Mouse (Mus musculus) lung, postnatal 4 days (tissue): ENCODE measurements around the gene Mmel1.
A peak's percentile ranks its signal among the peaks of the same experiment; 100 is the strongest.

Source experiments
- DNase-seq, 2 experiments: peaks; one replicate each; pipeline ENCODE4 v3.0.0; 2021

Gene Mmel1

DNA sequence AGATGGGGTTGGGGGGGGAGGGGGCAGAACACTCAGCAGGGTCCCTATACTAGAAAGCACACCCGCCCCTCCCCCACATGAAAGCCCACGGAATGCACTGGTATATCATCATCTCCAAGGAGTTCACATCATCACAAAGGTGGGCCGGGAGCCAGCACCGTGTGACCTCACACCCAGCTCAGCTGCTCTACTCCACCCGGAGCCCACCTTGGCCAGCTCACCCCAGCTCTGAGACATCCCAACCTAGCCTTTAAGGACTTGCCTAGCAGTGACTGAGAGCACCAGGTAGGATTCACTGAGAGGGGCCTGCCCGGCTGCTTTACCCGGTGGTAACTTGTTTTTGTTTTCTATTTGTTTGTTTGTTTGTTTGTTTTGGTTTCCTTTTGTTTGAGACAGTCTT is at the start of gene Mmel1:
TSS of gene Mmel1 (plus strand) at position 146 of the 400 bp plus-strand sequence.
- DNase-seq, result peak in 1 of 2 experiments; percentile 17

DNA sequence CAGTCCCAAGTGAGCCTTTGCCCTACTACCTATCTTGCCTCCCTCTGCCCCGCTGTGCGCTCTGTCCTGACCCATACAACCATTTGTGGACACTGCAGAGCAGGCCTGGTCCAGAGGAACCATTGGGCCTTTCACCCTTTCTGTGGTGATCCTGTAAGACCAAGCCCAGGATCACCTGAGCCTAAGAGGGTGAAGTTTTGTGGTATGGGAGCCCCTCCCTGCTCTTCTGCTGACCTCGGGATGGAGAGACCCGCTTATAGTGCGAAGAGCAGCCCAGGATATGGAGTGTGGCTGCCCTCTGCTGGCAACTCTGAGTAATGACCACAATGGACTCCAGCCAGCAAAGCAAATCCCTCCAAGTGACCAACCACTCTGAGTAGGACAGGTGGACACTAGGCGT is 43.7 kb upstream of the Mmel1 start:
- peak; percentile 58 to 68 for DNase-seq

DNA sequence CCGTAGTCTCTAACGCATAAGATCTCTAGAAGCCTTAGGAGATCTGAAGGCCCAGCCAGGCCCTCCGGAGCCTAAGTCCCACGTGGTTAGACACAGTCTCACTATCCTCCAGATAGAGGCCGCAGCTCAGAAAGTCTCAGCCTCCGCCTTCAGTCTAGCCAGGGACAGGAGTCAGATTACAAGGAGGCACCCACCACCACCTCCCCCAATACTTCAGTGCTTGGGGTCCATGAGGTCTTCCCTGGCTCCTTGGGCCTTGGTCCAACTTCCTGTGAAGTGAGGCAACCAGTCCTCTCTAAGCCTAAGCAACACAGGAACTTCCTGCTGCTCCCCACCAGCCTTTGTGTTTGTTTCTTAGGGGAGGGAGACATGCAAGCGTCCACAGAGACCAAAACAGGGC is 43.2 kb upstream of the Mmel1 start:
- no peak for DNase-seq

DNA sequence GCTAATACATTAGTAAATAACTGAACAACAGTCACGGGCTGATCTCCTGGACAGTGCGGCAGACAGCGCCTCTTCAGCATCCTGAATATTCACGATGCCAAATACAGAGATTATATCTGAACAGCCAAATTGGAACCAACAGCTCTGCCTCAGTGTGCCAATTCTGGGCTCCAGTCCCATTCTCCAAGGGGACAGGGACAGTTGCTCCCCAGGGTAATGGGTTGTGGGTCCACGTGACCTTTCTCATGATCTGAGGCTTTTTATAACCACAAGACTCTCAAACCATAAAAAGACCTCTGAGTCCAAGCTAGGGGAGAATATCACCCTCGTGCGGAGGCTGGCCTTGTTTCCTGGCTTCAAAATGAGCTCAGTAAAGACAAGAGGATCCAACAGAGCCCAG is 42.2 kb upstream of the Mmel1 start:
- DNase-seq, result no peak

DNA sequence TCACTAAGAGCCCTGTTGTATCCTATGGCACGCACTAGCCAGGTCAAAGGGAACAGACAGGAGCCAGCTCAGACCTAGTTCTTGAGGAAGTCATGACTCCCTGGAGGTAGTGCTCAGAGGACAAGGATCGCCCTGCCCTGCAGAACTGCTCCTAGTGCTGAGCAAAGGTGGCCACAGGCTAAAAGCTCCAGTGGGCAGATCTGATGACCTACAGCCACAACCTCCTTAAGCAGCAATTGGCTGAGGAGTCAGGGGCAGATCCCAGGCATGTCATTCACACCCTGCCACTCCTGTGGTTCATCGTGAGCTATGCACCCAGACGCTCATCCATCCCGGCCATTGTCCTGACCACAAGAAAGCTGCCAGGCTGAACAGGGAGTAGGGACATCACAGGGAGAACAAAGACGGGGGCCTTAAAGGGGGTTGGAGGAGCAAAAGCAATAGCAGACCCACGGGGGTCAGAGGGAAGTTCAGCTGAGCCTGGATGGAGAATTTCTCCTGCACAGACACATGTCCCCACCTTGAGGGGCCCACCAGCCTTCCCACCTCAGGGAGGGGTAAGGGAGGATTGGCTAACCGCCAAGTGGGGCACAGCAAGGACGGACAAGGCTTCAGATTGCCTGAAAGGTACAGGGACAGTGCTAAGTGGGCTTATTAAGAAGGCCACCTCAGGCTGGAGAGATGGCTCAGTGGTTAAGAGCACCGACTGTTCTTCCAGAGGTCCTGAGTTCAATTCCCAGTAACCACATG is 41.3 kb upstream of the Mmel1 start:
- DNase-seq, result no peak

DNA sequence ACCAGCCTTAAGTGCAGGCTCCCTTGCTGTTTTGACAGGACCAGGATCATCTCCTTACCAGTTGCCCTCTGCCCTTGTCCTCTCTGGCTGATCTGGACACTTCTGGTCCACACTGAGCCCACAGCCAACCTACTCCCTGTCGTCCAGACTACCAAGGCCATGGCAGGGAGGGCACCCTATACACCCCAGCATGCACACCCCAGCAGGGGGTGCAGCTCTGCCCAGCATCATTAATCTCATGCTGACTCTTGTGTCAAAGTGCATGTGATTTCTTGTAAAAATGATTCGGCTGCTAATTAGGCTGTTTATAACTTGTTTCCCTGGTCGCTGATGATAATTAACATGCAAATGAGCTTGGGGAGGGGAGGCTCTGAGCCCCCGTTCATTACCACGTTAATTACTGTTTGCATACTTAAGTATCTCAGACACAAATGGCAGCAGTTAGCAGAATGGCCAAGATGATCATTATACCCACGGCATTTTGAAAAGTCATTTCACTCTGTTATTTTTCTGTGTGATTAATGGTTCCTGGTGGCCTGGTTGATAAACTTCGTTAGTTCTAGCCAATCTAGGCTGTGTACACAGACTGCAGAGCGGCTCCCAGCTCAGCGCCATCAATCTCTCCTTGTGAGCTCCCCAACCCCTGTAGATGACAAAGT is 37.3 kb upstream of the Mmel1 start:
- no peak for DNase-seq

DNA sequence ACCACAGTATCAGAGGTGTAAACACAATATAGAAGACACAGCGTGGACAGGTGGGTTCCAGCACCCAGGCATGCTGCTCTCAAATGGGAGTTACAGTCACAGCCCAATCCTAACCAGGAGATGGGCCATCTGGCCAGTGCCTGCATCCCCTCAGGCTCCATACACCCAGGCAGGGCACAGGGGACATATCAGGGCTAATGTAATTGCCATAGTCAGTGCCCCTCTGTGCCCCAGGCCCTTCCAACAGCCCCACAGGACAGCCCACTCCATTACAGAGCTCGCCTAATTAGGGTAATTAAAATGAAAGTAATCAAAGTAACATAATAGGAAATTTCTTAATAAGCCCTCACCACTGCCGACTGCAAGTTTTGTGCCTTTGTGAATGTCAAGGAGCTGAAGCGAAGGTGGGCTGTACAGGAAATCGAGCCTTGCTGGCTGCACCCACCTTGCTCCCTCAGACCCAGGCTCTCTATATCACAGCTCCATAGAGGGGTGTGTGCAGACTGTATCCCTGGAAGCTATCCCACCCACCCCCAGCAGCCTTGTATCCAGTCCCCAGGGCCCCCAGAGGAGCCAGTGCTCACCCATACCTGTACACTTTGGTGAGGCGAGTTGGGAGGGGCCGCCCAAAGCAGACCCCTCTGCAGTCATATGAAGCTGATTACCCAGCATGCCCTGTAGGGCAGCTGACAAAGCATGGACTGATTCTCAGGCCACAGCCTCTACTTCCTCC is 33.0 kb upstream of the Mmel1 start:
- no peak for DNase-seq

DNA sequence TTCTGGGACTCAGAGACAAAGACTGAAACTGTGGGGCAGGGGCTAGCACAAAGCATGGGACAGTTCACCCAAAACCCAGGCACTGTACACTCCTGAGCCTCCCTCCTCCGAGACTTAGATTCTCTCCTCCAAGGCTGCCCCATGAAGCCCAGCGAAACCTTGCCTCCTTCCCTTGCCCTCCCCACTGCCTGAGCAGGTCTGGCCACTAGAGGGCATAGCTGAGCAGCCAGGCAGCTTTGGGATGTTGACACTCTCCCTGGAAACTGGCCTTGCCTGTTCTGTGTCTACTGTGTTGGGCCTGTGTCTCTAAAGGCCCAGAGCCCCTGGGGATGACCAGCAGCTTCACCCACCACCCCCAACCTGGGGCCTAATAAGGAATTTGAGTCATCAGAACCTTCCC is 32.2 kb upstream of the Mmel1 start, which contains the start of gene Ttc34:
TSS of gene Ttc34 (plus strand) at position 290 of the 400 bp plus-strand sequence.
- DNase-seq, result peak; percentile 61 to 80

DNA sequence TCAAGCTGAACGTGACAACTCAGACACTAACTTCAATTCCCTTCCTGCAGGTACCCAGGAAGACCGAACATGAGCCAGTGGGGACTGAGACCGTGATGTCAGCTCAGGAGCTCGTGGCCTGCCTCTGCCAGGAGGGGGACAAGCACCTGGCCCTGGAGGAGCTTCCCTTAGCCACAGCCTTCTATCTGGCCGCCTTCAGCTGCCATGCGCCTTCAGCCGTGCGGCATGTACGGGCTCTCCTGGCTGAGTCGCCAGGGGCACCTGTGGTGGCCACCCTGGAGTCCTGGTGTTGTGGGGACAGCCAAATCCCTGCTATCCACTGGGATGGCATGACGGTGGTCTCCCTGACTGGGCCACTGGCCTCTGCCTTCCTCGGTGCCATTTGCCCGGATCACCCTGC is 30.6 kb upstream of the Mmel1 start:
- no peak for DNase-seq

DNA sequence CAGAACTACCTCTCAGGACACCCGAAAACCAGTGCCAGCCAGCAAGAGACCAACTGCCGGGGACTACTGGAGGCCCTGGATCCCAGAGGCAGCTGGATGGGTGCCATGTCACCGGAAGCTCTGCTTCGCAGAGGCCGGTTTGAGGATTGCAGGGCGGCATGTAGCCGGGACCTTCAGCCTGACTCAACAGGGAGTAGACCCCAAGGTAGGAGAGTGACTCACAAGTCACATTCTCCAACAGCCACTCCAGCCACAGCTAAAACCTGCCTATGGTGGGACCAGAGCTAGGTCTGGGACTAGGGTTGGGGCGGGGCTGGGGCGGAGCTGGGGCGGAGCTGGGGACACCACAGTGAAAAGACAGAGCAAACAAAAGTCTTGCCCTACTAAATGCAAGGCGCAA is 30.0 kb upstream of the Mmel1 start:
- no peak for DNase-seq

DNA sequence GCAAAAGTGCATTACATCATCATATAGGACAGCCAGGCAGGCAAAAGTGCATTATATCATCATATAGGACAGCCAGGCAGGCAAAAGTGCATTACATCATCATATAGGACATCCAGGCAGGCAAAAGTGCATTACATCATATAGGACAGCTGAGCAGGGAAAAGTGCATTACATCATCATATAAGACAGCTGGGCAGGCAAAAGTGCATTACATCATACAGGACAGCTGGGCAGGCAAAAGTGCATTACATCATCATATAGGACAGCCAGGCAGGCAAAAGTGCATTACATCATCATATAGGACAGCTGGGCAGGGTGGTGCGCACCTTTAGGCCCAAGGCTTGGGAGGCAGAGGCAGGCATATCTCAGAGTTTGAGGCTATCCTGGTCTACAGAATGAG is 16.7 kb upstream of the Mmel1 start:
- no peak for DNase-seq

DNA sequence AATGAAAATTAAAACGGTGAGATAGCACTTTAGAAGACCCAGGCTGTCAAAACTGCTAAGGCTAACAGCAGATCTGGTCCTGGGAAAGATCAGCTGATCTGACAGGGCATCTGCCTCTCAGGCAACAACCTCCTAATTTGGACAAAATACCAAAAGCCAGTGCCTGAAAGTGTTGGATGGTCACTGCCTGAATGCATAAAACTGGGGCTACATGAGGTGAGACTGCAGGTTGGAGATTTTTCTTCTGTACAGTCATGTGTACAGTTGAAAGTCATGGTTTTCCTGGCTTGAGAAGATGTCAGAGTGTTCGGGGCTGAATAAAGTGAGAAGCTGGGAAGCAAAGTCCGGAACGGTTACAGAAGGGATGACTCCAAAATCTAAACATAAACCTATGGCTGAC is 15.5 kb upstream of the Mmel1 start:
- DNase-seq, result no peak

DNA sequence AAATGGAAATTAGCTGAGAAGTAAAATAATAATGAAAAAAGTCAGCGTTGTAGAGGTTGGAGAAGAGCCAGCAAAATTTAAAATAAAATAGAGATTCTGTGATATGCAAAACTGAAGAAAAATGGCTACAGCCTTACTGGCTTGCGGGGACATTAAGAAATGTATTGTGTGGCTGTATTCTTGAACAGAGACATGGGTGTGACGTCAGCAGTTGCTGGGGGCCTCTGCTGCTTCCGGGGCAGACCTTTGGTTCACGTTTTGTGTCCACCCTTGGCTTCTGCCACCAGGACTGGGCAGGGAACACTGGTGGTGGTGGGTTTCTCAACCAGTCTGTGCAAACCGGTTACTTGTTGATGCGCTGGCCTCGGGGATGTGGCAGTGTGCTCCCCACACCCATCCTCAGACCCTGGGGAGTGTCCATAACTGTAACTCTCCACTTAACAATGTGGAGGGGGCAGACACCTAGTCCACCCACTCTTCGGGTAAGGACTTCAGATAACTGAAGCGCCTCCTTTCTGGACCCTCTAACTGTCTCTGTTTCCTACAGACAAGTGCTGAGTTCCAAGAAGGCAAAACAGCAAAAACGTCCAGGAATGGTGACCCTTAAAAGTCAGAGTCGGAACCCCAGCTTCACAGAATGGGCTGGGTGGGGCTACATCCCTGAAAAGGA is 14.6 kb upstream of the Mmel1 start:
- no peak for DNase-seq

DNA sequence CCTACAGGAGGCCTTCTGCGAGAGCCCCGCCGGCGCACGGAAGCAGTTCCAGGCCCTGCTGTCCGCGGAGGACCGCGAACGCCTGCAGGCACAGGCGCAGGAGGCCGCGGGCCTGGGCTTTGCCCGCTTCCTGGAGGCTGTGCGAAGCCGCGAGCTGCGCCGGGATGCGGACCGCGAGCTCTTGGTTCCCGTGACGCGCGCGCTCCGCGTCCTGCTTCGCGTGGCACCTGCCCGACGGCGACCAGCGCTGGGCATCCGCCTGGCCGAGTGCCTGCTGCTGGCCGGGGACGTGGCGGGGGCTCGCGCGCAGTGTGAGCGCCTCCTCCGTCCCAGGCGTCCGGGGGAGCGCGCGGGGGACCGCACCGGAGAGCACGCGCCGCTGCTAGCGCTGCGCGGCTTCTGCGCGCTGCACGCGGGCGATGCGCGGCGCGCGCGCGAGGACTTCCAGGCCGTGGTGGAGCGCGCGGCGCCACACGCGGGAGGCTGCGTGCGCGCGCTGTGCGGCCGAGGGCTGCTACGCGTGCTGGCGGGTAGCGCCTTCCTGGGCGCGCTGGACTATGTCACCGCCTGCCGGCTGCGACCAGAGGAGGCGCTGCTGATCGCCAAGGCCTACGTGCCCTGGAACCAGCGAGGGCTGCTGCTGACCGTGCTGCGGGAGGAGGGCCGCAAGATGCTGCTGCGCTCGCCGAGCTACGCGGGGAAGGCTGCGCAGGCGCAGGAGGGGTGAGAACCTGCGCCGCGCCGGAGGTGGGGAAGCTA is 13.5 kb upstream of the Mmel1 start:
- peak; percentile 78 to 85 for DNase-seq

DNA sequence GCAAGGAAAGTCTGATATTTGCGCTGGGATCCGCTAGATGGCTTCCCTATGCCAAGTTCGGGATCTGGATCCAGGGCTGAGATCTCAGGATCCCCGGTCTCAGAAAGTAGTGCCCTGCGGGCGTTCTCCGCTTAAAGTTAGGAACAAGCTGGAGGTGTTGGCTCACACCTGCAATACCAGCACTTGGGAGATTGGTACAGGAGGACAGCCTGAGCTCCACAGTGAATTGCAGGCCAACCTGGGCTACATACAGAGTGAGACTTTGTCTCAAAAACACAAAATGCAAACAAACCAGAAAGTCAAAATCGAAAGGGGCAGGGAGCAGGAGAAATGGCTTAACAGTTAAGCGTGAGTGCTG is 12.9 kb upstream of the Mmel1 start:
- DNase-seq, result no peak

DNA sequence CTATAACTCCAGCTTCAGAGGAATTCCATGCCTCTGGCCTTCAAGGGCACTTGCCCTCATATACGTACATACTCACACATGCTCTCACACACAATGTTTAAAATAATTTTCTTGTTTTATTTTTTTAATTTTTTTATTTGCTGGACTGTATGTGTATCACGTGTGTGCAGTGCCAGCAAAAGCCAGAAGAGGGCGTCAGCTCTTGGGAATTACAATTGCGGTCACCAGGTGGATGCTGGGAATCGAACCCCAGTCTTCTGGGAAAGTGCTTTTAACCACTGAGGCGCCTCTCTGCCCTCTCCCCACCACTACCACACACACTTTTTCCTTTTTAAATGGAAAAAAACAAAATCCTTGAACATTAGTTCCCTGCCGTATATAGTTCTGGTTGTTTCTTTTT is 12.5 kb upstream of the Mmel1 start:
- DNase-seq, result no peak

DNA sequence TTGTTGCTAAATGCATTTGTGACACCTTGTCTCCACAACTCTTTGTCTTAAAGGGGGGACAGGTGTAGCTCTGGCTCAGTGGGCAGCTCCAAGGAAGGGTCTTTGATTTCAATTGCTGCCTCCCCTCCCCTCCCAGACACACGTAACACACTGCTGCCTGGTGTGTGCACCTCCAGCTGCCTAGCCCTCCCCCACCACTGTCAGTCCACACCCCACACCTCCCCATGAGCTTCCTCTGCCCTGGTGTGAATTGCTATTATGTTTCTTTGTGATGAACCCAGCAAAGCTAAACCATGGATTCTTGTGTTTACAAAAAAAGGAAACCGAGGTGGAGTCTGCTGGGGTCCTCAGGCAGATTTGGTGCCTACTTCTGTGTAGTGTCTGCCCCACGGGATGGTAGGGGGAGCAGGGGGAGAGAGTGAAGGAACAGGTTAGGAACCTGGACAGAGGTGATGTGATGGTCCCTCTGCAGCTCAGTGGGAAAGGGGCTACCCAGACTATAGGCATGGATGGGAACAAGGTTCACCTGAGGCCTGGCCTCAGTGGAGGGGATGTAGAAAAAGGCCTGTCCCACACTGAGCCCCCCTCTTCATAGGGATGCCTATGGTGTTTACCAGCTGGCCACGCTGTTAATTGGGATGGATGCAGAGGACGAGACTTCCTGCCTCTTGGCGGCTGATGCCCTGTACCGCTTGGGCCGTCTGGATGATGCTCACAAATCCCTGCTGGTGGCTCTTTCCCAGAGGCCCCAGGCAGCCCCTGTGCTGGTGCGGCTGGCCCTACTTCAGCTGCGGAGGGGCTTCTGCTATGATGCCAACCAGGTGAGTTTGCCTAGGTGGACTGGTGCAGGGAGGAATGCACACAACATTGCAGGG is 11.8 kb upstream of the Mmel1 start:
- no peak for DNase-seq

DNA sequence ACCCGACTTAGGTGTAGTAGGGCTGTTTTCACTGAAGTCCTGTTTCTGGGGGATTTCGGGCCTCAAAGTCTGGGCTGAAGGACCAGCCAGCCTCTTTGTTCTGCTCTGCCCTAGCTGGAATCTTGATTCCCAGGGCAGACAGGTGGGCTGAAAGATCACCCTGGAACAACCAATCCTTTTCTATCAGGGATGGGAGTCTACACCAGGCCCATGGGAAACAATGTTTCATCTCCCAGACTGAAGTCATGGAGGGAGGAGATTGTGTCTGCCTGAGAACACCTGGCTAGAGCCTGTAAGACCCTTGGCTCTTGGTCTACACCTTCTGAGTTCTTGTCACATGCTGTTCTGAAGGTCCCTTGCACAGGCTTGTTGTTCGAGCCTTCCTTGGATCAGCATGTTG is 10.8 kb upstream of the Mmel1 start:
- no peak for DNase-seq

DNA sequence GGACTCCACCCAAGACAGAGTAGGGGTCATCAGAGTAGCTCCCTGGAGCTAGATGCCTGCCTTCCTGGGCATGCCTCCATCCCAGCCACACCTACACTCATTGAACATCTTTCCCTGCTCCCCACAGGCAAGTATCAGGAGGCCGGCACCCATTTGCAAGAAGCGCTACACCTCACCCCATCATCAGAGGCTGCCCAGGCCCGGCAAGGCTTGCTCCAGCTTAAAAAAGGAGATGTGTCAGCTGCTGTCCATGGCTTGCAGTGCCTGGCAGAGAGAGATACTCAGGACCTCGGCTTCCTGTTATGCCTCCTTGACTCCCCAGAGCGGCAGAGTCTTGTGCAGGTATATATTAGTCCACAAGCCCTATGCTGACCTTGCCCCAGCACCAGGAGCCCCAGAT is 7.4 kb upstream of the Mmel1 start:
- DNase-seq, result peak in 1 of 2 experiments; percentile 13

DNA sequence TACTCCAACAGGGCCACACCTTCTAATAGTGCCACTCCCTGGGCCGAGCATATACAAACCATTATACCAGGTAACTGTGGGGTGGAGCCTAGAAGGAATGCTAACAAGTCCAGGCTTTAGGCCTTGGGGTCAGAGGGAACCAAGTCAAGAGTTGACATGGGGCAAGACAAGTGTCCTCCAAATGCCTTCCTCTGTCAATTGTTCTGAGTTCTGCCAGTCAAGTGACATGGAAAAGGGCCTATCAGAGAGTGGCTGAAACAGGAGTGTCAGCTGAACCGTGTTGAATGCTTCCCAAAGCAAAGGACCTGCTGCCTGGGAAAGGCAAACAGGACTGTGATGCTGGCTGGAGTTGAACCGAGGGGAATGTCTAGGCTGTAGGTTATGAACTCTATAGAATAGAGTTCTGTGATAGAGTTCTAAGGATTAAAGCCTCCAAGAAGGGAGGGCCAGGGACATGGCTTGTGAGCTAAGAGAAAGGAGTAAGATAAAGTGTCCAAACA is 5.9 kb upstream of the Mmel1 start:
- no peak for DNase-seq

DNA sequence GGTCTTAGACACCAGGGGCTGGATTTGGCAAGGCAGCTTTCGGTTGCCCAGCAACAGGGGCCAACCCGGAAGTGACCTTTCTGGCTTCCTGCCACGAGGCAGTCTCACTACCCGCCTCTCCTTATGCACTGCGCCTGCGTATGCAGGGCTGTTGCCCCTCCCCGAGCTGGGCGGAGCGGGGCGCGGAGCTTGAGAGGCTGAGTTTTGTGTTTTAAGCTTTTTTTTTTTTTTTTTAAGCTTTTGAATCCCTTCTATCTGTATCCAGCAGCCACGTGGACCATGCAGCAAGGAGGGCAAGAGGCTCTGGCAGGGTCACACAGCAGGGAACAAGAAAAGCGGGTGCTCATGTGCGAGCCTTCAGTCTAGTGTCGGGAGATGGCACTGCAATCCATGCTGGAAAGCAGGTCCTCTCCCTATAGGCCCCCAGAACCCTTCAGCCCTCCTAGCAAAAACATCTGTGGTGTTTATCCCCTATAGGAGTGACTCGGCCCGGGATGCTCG is 5.1 kb upstream of the Mmel1 start:
- DNase-seq, result peak; percentile 94 to 95
